Mouse (Mus musculus) hindbrain, embryonic 14.5 days (tissue): ENCODE measurements at regions not wholly inside any gene's neighbourhood (a gene's known extent, or its start where the extent isn't known, plus 50 kb on each side); places are given as distances from the start of the nearest gene placed in this dataset.

Experiments used
- ATAC-seq: fragments of 200-750 bp; cut with Nextera tagmentation; 2 replicates; pipeline ENCODE4 v1.8.0; 2017; ENCODE audit warnings: moderate number of reproducible peaks, mild to moderate bottlenecking, moderate TSS enrichment, moderate library complexity; ENCODE audit not compliant: low FRiP score
- DNase-seq: peaks from one replicate; pipeline ENCODE4 v3.0.0-alpha.2; 2015; ENCODE audit warnings: low spot score
- H3K27ac ChIP-seq: fragments of 300-500 bp; sonication (generic); 2 replicates; pipeline ENCODE4 v1.5.1; 2014; ENCODE audit warnings: mild to moderate bottlenecking, moderate library complexity
- H3K27me3 ChIP-seq: fragments of 300-500 bp; sonication (generic); 2 replicates; pipeline ENCODE4 v1.6.1; 2014; ENCODE audit warnings: mild to moderate bottlenecking, low read length, mixed read lengths; ENCODE audit not compliant: control insufficient read depth, insufficient read depth
- H3K36me3 ChIP-seq: fragments of 300-500 bp; sonication (generic); replicated peaks from 2 replicates; pipeline ENCODE4 v1.6.1; 2014; ENCODE audit not compliant: control insufficient read depth, insufficient read depth
- H3K4me1 ChIP-seq: fragments of 300-500 bp; sonication (generic); replicated peaks from 2 replicates; pipeline ENCODE4 v1.6.1; 2014; ENCODE audit warnings: antibody characterized with exemption, low read length, mixed read lengths; ENCODE audit not compliant: control insufficient read depth, insufficient read depth
- H3K4me2 ChIP-seq: fragments of 300-500 bp; sonication (generic); replicated peaks from 2 replicates; pipeline ENCODE4 v1.6.1; 2014; ENCODE audit warnings: mild to moderate bottlenecking, moderate library complexity
- H3K4me3 ChIP-seq: fragments of 300-500 bp; sonication (generic); replicated peaks from 2 replicates; pipeline ENCODE4 v1.5.1; 2014; ENCODE audit warnings: mild to moderate bottlenecking, low read length
- H3K9ac ChIP-seq: fragments of 300-500 bp; sonication (generic); 2 replicates; pipeline ENCODE4 v1.6.1; 2014
- H3K9me3 ChIP-seq: fragments of 300-500 bp; sonication (generic); 2 replicates; pipeline ENCODE4 v1.6.1; 2016; ENCODE audit warnings: low read length; ENCODE audit not compliant: control insufficient read depth
- WGBS: fragments of 180-500 bp; shearing (Covaris S2); extraction: QIAGEN DNeasy Blood & Tissue Kit; methylation state at CpG from one replicate; pipeline ENCODE4 v1.1.7; 2014; 5-methylcytosine and 5-hydroxymethylcytosine counted together

DNA sequence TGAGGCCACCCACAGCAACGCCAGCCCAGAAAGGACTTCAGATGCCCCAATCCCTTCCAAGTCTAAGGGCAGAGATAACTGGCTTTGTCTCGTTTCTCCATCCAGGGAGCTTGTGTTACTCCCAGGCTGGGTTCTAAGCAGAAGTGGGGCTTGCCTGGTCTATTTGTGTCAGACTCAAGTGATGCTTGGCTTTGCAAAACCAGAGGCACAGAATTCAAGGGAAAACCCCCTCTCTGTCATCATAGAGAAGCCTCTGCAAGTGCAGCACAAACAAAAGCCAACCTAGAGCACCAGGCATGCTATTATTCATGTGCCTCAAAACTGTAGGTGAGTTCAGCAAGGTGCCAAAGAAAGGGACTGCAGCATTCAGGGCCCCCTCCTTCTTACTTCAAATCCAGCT is 284.9 kb downstream of the Irs2 start:
- Histone ChIP-seq H3K27ac (no peak overlapping the region), H3K9ac (no peak overlapping the region), H3K4me1 (no peaks in the 10 kb centered on the region; the same call in 1 of the 2 replicates), H3K27me3 (no peaks in the 10 kb centered on the region), H3K4me2 (no peak overlapping the region), H3K4me3 (no peak overlapping the region), H3K36me3 (no peaks in the 10 kb centered on the region), H3K9me3 (0 out of 2 replicates have a peak, but pooled peaks cover 4% of the 10 kb centered on the region)
- DNase-seq, result no peak
- ATAC-seq, result no peak
- 64% methylated on average over 2 of the region's 2 CpGs for WGBS

- Histone ChIP-seq H3K36me3 (no peaks in the 10 kb centered on the region), H3K27ac (no peak overlapping the region), H3K4me2 (no peak overlapping the region), H3K4me3 (no peak overlapping the region), H3K4me1 (no peaks in the 10 kb centered on the region; the same call in 1 of the 2 replicates), H3K27me3 (no peaks in the 10 kb centered on the region), H3K9ac (no peak overlapping the region), H3K9me3 (0 out of 2 replicates have a peak, but pooled peaks cover 4% of the 10 kb centered on the region)
- no peak for DNase-seq
- WGBS, result 83% methylated on average over 4 of the region's 4 CpGs
- no peak for ATAC-seq
Observed at GRCm38 (mm10) chr8:10722742-10723141, 285.5 kb downstream of the Irs2 start.

- Histone ChIP-seq H3K4me2 (no peak overlapping the region), H3K27ac (no peak overlapping the region), H3K36me3 (no peaks in the 10 kb centered on the region), H3K4me3 (no peak overlapping the region), H3K27me3 (no peaks in the 10 kb centered on the region), H3K4me1 (no peaks in the 10 kb centered on the region; the same call in 1 of the 2 replicates), H3K9me3 (0 out of 2 replicates have a peak, but pooled peaks cover 4% of the 10 kb centered on the region), H3K9ac (no peak overlapping the region)
- no peak for DNase-seq
- no peak for ATAC-seq
- WGBS, result 87% methylated on average over 3 of the region's 3 CpGs
Observed at GRCm38 (mm10) chr8:10722342-10722741, 285.9 kb downstream of the Irs2 start.

- Histone ChIP-seq H3K27me3 (no peaks in the 10 kb centered on the region), H3K36me3 (no peaks in the 10 kb centered on the region), H3K9ac (no peak overlapping the region), H3K4me1 (no peaks in the 10 kb centered on the region; the same call in 1 of the 2 replicates), H3K27ac (no peak overlapping the region), H3K9me3 (0 out of 2 replicates have a peak, but pooled peaks cover 4% of the 10 kb centered on the region), H3K4me2 (no peak overlapping the region), H3K4me3 (no peak overlapping the region)
- ATAC-seq (0 out of 2 replicates have a peak, but pooled peaks have one; percentile 34), DNase-seq (no peak)
- WGBS, result 41% methylated on average over 10 of the region's 10 CpGs
Observed at GRCm38 (mm10) chr8:10721146-10721862, 287.0 kb downstream of the Irs2 start.

DNA sequence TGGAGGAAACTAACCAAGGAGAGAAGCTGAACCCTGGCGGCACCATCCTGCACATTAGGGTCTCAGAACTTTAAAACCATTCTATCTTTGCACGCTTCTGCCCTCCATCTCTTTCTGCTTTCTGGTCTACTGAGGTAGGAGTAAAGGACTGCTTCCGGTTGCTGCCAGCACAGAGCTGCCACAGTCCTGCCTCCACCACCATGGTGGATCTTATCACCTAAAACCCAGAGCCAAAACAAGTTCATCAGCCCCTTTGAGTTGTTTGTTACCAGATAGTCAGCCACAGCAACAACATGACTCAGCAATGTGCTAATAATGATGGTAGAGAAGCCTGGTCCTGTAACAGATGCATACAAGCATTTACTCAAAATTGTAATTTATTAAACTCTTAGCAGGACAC is 287.9 kb downstream of the Irs2 start:
- no peak overlapping the region for H3K9ac ChIP-seq
- DNase-seq (no peak), ATAC-seq (no peak)
- WGBS, result over 99% methylated on average over 3 of the region's 3 CpGs
- H3K4me3 ChIP-seq, result no peak overlapping the region
- H3K27me3 ChIP-seq, result no peaks in the 10 kb centered on the region
- no peak overlapping the region for H3K4me2 ChIP-seq
- no peaks in the 10 kb centered on the region for H3K36me3 ChIP-seq
- 0 out of 2 replicates have a peak, but pooled peaks cover 4% of the 10 kb centered on the region for H3K9me3 ChIP-seq
- H3K4me1 ChIP-seq, result no peaks in the 10 kb centered on the region; the same call in 1 of the 2 replicates
- no peak overlapping the region for H3K27ac ChIP-seq

- 88% methylated on average over 6 of the region's 6 CpGs for WGBS
- no peak for ATAC-seq
- DNase-seq, result no peak
- Histone ChIP-seq H3K27me3 (no peaks in the 10 kb centered on the region), H3K36me3 (no peaks in the 10 kb centered on the region), H3K4me3 (no peak overlapping the region), H3K4me2 (no peak overlapping the region), H3K9ac (no peak overlapping the region), H3K27ac (no peak overlapping the region), H3K4me1 (no peaks in the 10 kb centered on the region; the same call in 1 of the 2 replicates), H3K9me3 (0 out of 2 replicates have a peak, but pooled peaks cover 1% of the 10 kb centered on the region)
Observed at GRCm38 (mm10) chr8:10719411-10719810, 288.8 kb downstream of the Irs2 start.

DNA sequence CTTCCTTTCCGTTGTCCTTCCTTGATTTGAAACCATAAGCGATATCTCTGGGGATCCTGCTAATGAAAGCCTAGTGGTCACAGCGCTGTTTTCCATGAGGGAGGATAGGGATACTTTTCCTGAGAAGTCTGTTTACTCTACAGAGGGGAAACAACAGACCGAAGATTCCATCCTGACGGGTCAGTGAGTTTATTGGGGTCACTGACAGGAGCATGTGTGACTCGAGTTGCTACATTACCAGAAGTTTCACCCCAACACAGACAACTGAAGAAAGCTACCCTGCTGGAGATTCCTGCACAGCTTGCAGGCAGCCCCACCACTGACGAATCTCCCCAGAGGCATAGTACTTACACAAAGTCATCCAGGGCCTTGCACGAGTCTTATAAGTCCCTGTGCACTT is 291.0 kb downstream of the Irs2 start:
- no peak overlapping the region for H3K9ac ChIP-seq
- no peak overlapping the region for H3K4me3 ChIP-seq
- WGBS, result 64% methylated on average over 8 of the region's 8 CpGs
- DNase-seq, result no peak
- H3K9me3 ChIP-seq, result no peaks in the 10 kb centered on the region
- no peaks in the 10 kb centered on the region for H3K36me3 ChIP-seq
- H3K4me1 ChIP-seq, result no peaks in the 10 kb centered on the region; the same call in 1 of the 2 replicates
- no peak overlapping the region for H3K4me2 ChIP-seq
- no peaks in the 10 kb centered on the region for H3K27me3 ChIP-seq
- no peak overlapping the region for H3K27ac ChIP-seq
- ATAC-seq, result no peak

GRCm38 (mm10) chr8:10716161-10716560 is 292.1 kb downstream of the Irs2 start:
- Histone ChIP-seq H3K4me2 (no peak overlapping the region), H3K9ac (no peak overlapping the region), H3K4me3 (no peak overlapping the region), H3K36me3 (no peaks in the 10 kb centered on the region), H3K27ac (no peak overlapping the region), H3K4me1 (no peaks in the 10 kb centered on the region; the same call in 1 of the 2 replicates), H3K27me3 (no peaks in the 10 kb centered on the region), H3K9me3 (no peaks in the 10 kb centered on the region)
- WGBS, result 90% methylated on average over 5 of the region's 5 CpGs
- ATAC-seq (no peak), DNase-seq (no peak)

GRCm38 (mm10) chr8:10713515-10714042 is 294.7 kb downstream of the Irs2 start:
- Histone ChIP-seq H3K4me3 (no peak overlapping the region), H3K4me1 (no peaks in the 10 kb centered on the region; the same call in 1 of the 2 replicates), H3K4me2 (no peak overlapping the region), H3K27me3 (no peaks in the 10 kb centered on the region), H3K27ac (no peak overlapping the region), H3K9me3 (no peaks in the 10 kb centered on the region), H3K36me3 (no peaks in the 10 kb centered on the region), H3K9ac (no peak overlapping the region)
- no peak for DNase-seq
- 72% methylated on average over 13 of the region's 13 CpGs for WGBS
- no peak for ATAC-seq
